Mouse (Mus musculus) subcutaneous adipose tissue, adult 2 months (tissue): ENCODE measurements around the gene Lypla2. TPM values are rescaled to one million over a fixed set of nuclear protein-coding genes. Genes with fewer than 3 reads are reported as not detected.

Experiments
- polyA plus RNA-seq: library from polyadenylated mRNA; depleted of rRNA; stranded (reverse); fragments of >200 nt; gene quantifications from 2 replicates; pipeline ENCODE4 v1.2.3, GENCODE M21; 2012; ENCODE audit warnings: low replicate concordance; rRNA removed

Lypla2 gene
- polyA plus RNA-seq, result 85.5 and 106 TPM in 2 replicates

GRCm38 (mm10) chr4:135972556-135972906 lies at the start of gene Lypla2:
Gene Lypla2 (minus strand): TSS chr4:135972626.

GRCm38 (mm10) chr4:136021549-136022047 lies 49.2 kb upstream of the Lypla2 start, which contains the start of gene Eloa:
Gene Eloa (minus strand): TSS chr4:136021763.

GRCm38 (mm10) chr4:135986943-135987710 lies 14.7 kb upstream of the Lypla2 start, which contains the start of gene Pithd1:
Gene Pithd1 (minus strand): TSS chr4:135987264.

GRCm38 (mm10) chr4:135963457-135964193 lies 8.8 kb downstream of the Lypla2 start, which contains the start of gene Gale:
Gene Gale (plus strand): TSS chr4:135963727.

GRCm38 (mm10) chr4:135946278-135946658 lies 26.2 kb downstream of the Lypla2 start, which contains the start of gene Hmgcl:
Gene Hmgcl (plus strand): TSS chr4:135946448.

GRCm38 (mm10) chr4:135920304-135921241 lies 51.9 kb downstream of the Lypla2 start, which contains the start of gene Fuca1:
Gene Fuca1 (plus strand): TSS chr4:135920735.

Other genes starting within 250 kb of the Lypla2 start
- gene Il22ra1, start 244.5 kb downstream of the Lypla2 start, polyA plus RNA-seq, result 0.24 and 1.9 TPM in 2 replicates
- gene Myom3, start 212.9 kb downstream of the Lypla2 start, polyA plus RNA-seq, result 0.44 and 2.4 TPM in 2 replicates
- 38.8 and 103 TPM in 2 replicates for gene Srsf10, start 116.9 kb downstream of the Lypla2 start, polyA plus RNA-seq
- 27.5 and 32.9 TPM in 2 replicates for gene Pnrc2, start 98.8 kb downstream of the Lypla2 start, polyA plus RNA-seq
- gene Cnr2, start 77.2 kb downstream of the Lypla2 start, polyA plus RNA-seq, result 1.5 and 1.8 TPM in 2 replicates
- gene Fuca1, start 51.9 kb downstream of the Lypla2 start, polyA plus RNA-seq, result 78.3 and 121 TPM in 2 replicates
- gene Hmgcl, start 26.2 kb downstream of the Lypla2 start, polyA plus RNA-seq, result 60.7 and 66.8 TPM in 2 replicates
- gene Gale, start 8.9 kb downstream of the Lypla2 start, polyA plus RNA-seq, result 57.0 and 108 TPM in 2 replicates
- gene Pithd1, start 14.6 kb upstream of the Lypla2 start, polyA plus RNA-seq, result 29.8 and 33.2 TPM in 2 replicates
- 19.0 and 25.7 TPM in 2 replicates for gene Eloa, start 49.1 kb upstream of the Lypla2 start, polyA plus RNA-seq
- gene Rpl11, start 80.8 kb upstream of the Lypla2 start, polyA plus RNA-seq, result 315 and 453 TPM in 2 replicates
- 273 and 327 TPM in 2 replicates for gene Id3, start 170.9 kb upstream of the Lypla2 start, polyA plus RNA-seq
- gene E2f2, start 199.8 kb upstream of the Lypla2 start, polyA plus RNA-seq, result 3.5 and 3.9 TPM in 2 replicates
- 8.9 and 12.2 TPM in 2 replicates for gene Asap3, start 233.7 kb upstream of the Lypla2 start, polyA plus RNA-seq